Mouse (Mus musculus): ENCODE measurements at regions not wholly inside any gene's neighbourhood (a gene's known extent, or its start where the extent isn't known, plus 50 kb on each side); places are given as distances from the start of the nearest gene placed in this dataset.

DNA sequence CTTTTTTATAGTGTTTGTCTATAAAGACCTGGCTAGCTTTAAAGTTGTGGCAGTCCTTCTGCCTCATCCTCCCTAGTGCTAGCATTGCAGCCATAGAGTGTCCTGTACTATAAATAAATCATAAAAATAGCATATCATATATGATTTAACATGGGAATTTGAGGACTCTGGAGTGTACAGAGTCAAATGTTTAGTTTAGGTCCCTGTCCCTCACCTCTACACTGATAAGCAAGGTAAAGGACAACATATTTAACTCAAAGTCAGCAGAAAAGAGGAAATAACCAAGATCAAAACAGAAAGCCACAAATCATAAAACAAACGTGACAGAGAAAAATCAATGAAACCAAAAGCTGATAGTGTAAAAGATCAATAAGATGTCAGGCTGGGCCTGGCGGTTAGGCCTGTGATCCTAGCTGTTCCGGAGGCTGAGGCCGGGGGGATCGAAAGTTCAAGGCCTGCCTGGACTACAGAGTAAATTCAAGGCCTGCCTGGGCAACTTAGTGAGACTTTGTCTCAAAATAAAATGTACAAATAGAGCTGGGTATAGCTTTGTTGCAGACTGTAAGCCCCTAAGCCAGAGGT lies 68.7 kb downstream of the Dlk1 start:
- TF ChIP-seq POLR2A (IDR thresholded peaks at IDR 0.05; ENCODE audit: borderline replicate concordance, control insufficient read depth, low read depth, low read length): no peak
- TF ChIP-seq CTCF (IDR thresholded peaks at IDR 0.05; ENCODE audit: control insufficient read depth, insufficient read depth, low read length): no peak
